Mouse (Mus musculus): ENCODE results near the gene Nkain4. TPM values are rescaled to one million over a fixed set of nuclear protein-coding genes. Genes with fewer than 3 reads are reported as not detected.
A peak's percentile ranks its signal among the peaks of the same experiment; 100 is the strongest.

Gene Nkain4
- not detected for total RNA-seq (2021)
- long read RNA-seq, experiment 1, partial matches to known transcripts = 0 of 1 reads
- long read RNA-seq, experiment 1, other reads (novel, unspliced or antisense) = 0 of 1 reads
- long read RNA-seq, experiment 2, partial matches to known transcripts = 0 of 2 reads
- long read RNA-seq, experiment 2, other reads (novel, unspliced or antisense) = 2 of 2 reads

GRCm38 (mm10) chr2:180954061-180955047 is at the start of gene Nkain4:
Nkain4 (minus strand) TSS chr2:180954699.
- peak in 1 of 2 experiments; percentile 19 for DNase-seq

GRCm38 (mm10) chr2:180996905-180997304 is 42.4 kb upstream of the Nkain4 start:
- intact Hi-C loops (cut with DNase I) = loop anchor here (2.0 kb wide), 1 partner anchor 64 kb away; no protein-coding TSS in a partner anchor
- no peak for DNase-seq

More at GRCm38 (mm10) chr2:180954061-180955047, at the start of gene Nkain4:
- intact Hi-C loops (cut with DNase I) = no loop called here

GRCm38 (mm10) chr2:180996436-180996835 is 41.9 kb upstream of the Nkain4 start:
- DNase-seq = no peak
- intact Hi-C loops (cut with DNase I) = loop anchor here (2.0 kb wide), 1 partner anchor 64 kb away; no protein-coding TSS in a partner anchor

- DNase-seq = no peak
- intact Hi-C loops (cut with DNase I) = no loop called here
Observed at GRCm38 (mm10) chr2:180995457-180995856, 41.0 kb upstream of the Nkain4 start.

- no peak for DNase-seq
- intact Hi-C loops (cut with DNase I) = no loop called here
Observed at GRCm38 (mm10) chr2:180994360-180994759, 39.9 kb upstream of the Nkain4 start.

- intact Hi-C loops (cut with DNase I) = no loop called here
Observed at GRCm38 (mm10) chr2:180990347-180990746, 35.8 kb upstream of the Nkain4 start.

GRCm38 (mm10) chr2:180988948-180989347 is 34.4 kb upstream of the Nkain4 start:
- intact Hi-C loops (cut with DNase I) = no loop called here
- DNase-seq = no peak

More at GRCm38 (mm10) chr2:180990347-180990746, 35.8 kb upstream of the Nkain4 start:
- no peak for DNase-seq

- intact Hi-C loops (cut with DNase I) = no loop called here
- DNase-seq = no peak
Observed at GRCm38 (mm10) chr2:180988347-180988913, 33.9 kb upstream of the Nkain4 start.

GRCm38 (mm10) chr2:180987432-180988030 is 33.0 kb upstream of the Nkain4 start:
- DNase-seq = no peak
- intact Hi-C loops (cut with DNase I) = no loop called here

GRCm38 (mm10) chr2:180987001-180987400 is 32.5 kb upstream of the Nkain4 start:
- no peak for DNase-seq
- intact Hi-C loops (cut with DNase I) = no loop called here

- no peak for DNase-seq
Observed at GRCm38 (mm10) chr2:180986449-180986848, 31.9 kb upstream of the Nkain4 start, which contains the start of gene Col20a1. Col20a1 (plus strand) TSS chr2:180986535.

GRCm38 (mm10) chr2:180985635-180986034 is 31.1 kb upstream of the Nkain4 start:
- intact Hi-C loops (cut with DNase I) = no loop called here
- no peak for DNase-seq

More at GRCm38 (mm10) chr2:180986449-180986848, 31.9 kb upstream of the Nkain4 start, which contains the start of gene Col20a1:
- intact Hi-C loops (cut with DNase I) = no loop called here

- intact Hi-C loops (cut with DNase I) = no loop called here
- no peak for DNase-seq
Observed at GRCm38 (mm10) chr2:180981133-180981532, 26.6 kb upstream of the Nkain4 start.

- intact Hi-C loops (cut with DNase I) = loop anchor here (10.0 kb wide), 1 partner anchor 162 kb away; no protein-coding TSS in a partner anchor
- peak; percentile 86 to 91 for DNase-seq
Observed at GRCm38 (mm10) chr2:180967010-180967763, 12.7 kb upstream of the Nkain4 start, which contains the start of gene Arfgap1. Arfgap1 (plus strand) TSS chr2:180967225.

- DNase-seq = no peak
- intact Hi-C loops (cut with DNase I) = loop anchor here (10.0 kb wide), 1 partner anchor 161 kb away; no protein-coding TSS in a partner anchor
Observed at GRCm38 (mm10) chr2:180966092-180966882, 11.8 kb upstream of the Nkain4 start.

GRCm38 (mm10) chr2:180963956-180964355 is 9.5 kb upstream of the Nkain4 start:
- intact Hi-C loops (cut with DNase I) = loop anchor here (2.0 to 10.0 kb wide), 2 partner anchors 37 to 159 kb away; no protein-coding TSS in a partner anchor
- DNase-seq = peak; percentile 69 to 77

GRCm38 (mm10) chr2:180962616-180963308 is 8.3 kb upstream of the Nkain4 start:
- intact Hi-C loops (cut with DNase I) = loop anchor here (10.0 kb wide), 1 partner anchor 158 kb away; no protein-coding TSS in a partner anchor
- DNase-seq = no peak

GRCm38 (mm10) chr2:180960187-180960586 is 5.7 kb upstream of the Nkain4 start:
- intact Hi-C loops (cut with DNase I) = loop anchor here (10.0 kb wide), 1 partner anchor 155 kb away; no protein-coding TSS in a partner anchor
- DNase-seq = no peak
